Mouse (Mus musculus): Measurements from ENCODE around the gene Hdac4.

- TF ChIP-seq POLR2A (IDR thresholded peaks at IDR 0.05; ENCODE audit: control insufficient read depth, low read depth, low read length) (no peak), CTCF (IDR thresholded peaks at IDR 0.05; ENCODE audit: control insufficient read depth, insufficient read depth, insufficient replicate concordance, low read depth, low read length) (no peak)
Measured at GRCm38 (mm10) chr1:92119303-92119702, 76.2 kb downstream of the Hdac4 start.

Data from testis, adult 2 months (tissue).